Comparison of ENCODE assay signal across 30 mouse cellular contexts in genomic region chr3:34003860-34004259, GRCm38 (mm10).
"Had no signal": no experiment of that assay in that cellular context is flagged by ENCODE, and none has a peak within 500 bp of the region (broad histone marks: within the 10 kb centered on the region; RNA-seq: fewer than 3 reads in every experiment).

No protein-coding gene starts in this region.

- H3K36me3 ChIP-seq: limb, embryonic 10.5 days; limb, embryonic 12.5 days; limb, embryonic 13.5 days; limb, embryonic 15.5 days; liver, embryonic 12.5 days; liver, embryonic 13.5 days; liver, embryonic 15.5 days; lung, embryonic 15.5 days; midbrain, embryonic 10.5 days; midbrain, embryonic 12.5 days; midbrain, embryonic 13.5 days had no signal

- H3K9me3 ChIP-seq: limb, embryonic 10.5 days; limb, embryonic 12.5 days; limb, embryonic 13.5 days; limb, embryonic 15.5 days; liver, embryonic 12.5 days; liver, embryonic 13.5 days; liver, embryonic 15.5 days; lung, embryonic 15.5 days; megakaryocyte, embryonic 14.5 days; midbrain, embryonic 10.5 days; midbrain, embryonic 12.5 days; midbrain, embryonic 13.5 days had no signal

- ATAC-seq: liver, embryonic 12.5 days; liver, postnatal 0 days; lung, postnatal 0 days; midbrain, embryonic 13.5 days; midbrain, embryonic 16.5 days had no signal

- H3K4me3 ChIP-seq: limb, embryonic 10.5 days; limb, embryonic 12.5 days; limb, embryonic 13.5 days; limb, embryonic 15.5 days; liver, embryonic 12.5 days; liver, embryonic 13.5 days; liver, embryonic 15.5 days; lung, embryonic 15.5 days; megakaryocyte, embryonic 14.5 days; midbrain, embryonic 10.5 days; midbrain, embryonic 12.5 days; midbrain, embryonic 13.5 days; myocyte had no signal

- H3K9ac ChIP-seq: limb, embryonic 12.5 days; limb, embryonic 13.5 days; limb, embryonic 15.5 days; liver, embryonic 12.5 days; liver, embryonic 13.5 days; liver, embryonic 14.5 days; liver, embryonic 15.5 days; liver, postnatal 0 days; lung, embryonic 14.5 days; lung, embryonic 15.5 days; midbrain, embryonic 12.5 days; midbrain, embryonic 13.5 days had no signal

- DNase-seq: left cerebral cortex, postnatal 4 days; liver; liver, embryonic 13.5 days; liver, postnatal 0 days; lung, adult 18-20 months; lung, adult 2 months; lung, embryonic 14.5 days; lung, postnatal 10 days; lung, postnatal 14 days; lung, postnatal 36 days; lung, postnatal 4 days; midbrain, embryonic 14.5 days had no signal

- H3K27me3 ChIP-seq: limb, embryonic 12.5 days; limb, embryonic 13.5 days; limb, embryonic 15.5 days; liver, embryonic 12.5 days; liver, embryonic 13.5 days; liver, embryonic 15.5 days; lung, embryonic 15.5 days; megakaryocyte, embryonic 14.5 days; midbrain, embryonic 12.5 days; midbrain, embryonic 13.5 days had no signal

- H3K4me1 ChIP-seq: limb, embryonic 12.5 days; limb, embryonic 15.5 days; liver, embryonic 12.5 days; liver, embryonic 15.5 days; lung, embryonic 15.5 days; megakaryocyte, embryonic 14.5 days; midbrain, embryonic 13.5 days had no signal

- H3K27ac ChIP-seq: limb, embryonic 10.5 days; limb, embryonic 12.5 days; limb, embryonic 13.5 days; limb, embryonic 15.5 days; liver, embryonic 12.5 days; liver, embryonic 13.5 days; liver, embryonic 14.5 days; liver, embryonic 15.5 days; lung, embryonic 15.5 days; macrophage; midbrain, embryonic 10.5 days; midbrain, embryonic 12.5 days; midbrain, embryonic 13.5 days had no signal

- H3K4me2 ChIP-seq: limb, embryonic 12.5 days; limb, embryonic 13.5 days; limb, embryonic 15.5 days; liver, embryonic 11.5 days; liver, embryonic 12.5 days; liver, embryonic 13.5 days; liver, embryonic 15.5 days; lung, embryonic 14.5 days; lung, embryonic 15.5 days; midbrain, embryonic 11.5 days; midbrain, embryonic 12.5 days; midbrain, embryonic 13.5 days had no signal
